Mouse (Mus musculus) lung, postnatal 10 days (tissue): ENCODE results near the gene Rab27a.
"Not testable (repeated sequence)": the region's sequence is repeated elsewhere in the genome, so short reads cannot be mapped to it uniquely, and the experiment has no call there.

Experiments
- DNase-seq: peaks from one replicate; pipeline ENCODE4 v3.0.0; 2021

The Rab27a gene

GRCm38 (mm10) chr9:73094580-73094979 lies 49.9 kb downstream of the Rab27a start:
- DNase-seq, result peak; percentile 23

GRCm38 (mm10) chr9:73097898-73098297 lies 53.2 kb downstream of the Rab27a start:
- DNase-seq, result no peak

GRCm38 (mm10) chr9:73101536-73101935 lies 56.9 kb downstream of the Rab27a start, which contains the start of gene Khdc3:
Khdc3 (plus strand) TSS chr9:73101836.
- DNase-seq, result no peak

GRCm38 (mm10) chr9:73102181-73102580 lies 57.5 kb downstream of the Rab27a start, which contains the start of gene Gm20509:
Gm20509 (plus strand) TSS chr9:73102470.
- DNase-seq, result no peak

- DNase-seq, result peak; percentile 54
Observed at GRCm38 (mm10) chr9:73103159-73103879, 58.7 kb downstream of the Rab27a start.

GRCm38 (mm10) chr9:73103880-73104198 lies 59.2 kb downstream of the Rab27a start:
- no peak for DNase-seq

GRCm38 (mm10) chr9:73105141-73105540 lies 60.5 kb downstream of the Rab27a start:
- no peak for DNase-seq

GRCm38 (mm10) chr9:73105771-73106170 lies 61.1 kb downstream of the Rab27a start:
- DNase-seq, result no peak

- peak; percentile 87 for DNase-seq
Observed at GRCm38 (mm10) chr9:73112919-73113906, 68.6 kb downstream of the Rab27a start, which contains the start of gene Rsl24d1. Rsl24d1 (plus strand) TSS chr9:73113426.

GRCm38 (mm10) chr9:73116704-73117103 lies 72.0 kb downstream of the Rab27a start:
- DNase-seq, result not testable (repeated sequence)

- no peak for DNase-seq
Observed at GRCm38 (mm10) chr9:73118012-73118411, 73.4 kb downstream of the Rab27a start.

GRCm38 (mm10) chr9:73121735-73122134 lies 77.1 kb downstream of the Rab27a start:
- peak; percentile 43 for DNase-seq

GRCm38 (mm10) chr9:73125043-73125570 lies 80.5 kb downstream of the Rab27a start:
- no peak for DNase-seq

- no peak for DNase-seq
Observed at GRCm38 (mm10) chr9:73127457-73127856, 82.8 kb downstream of the Rab27a start.

GRCm38 (mm10) chr9:73129875-73130274 lies 85.2 kb downstream of the Rab27a start:
- no peak for DNase-seq

GRCm38 (mm10) chr9:73130529-73130928 lies 85.9 kb downstream of the Rab27a start:
- DNase-seq, result no peak

GRCm38 (mm10) chr9:73137341-73137886 lies 92.8 kb downstream of the Rab27a start:
- DNase-seq, result no peak
